Mouse (Mus musculus): ENCODE measurements around the gene Gm49388.
A peak's percentile ranks its signal among the peaks of the same experiment; 100 is the strongest.

Gene Gm49388

DNA sequence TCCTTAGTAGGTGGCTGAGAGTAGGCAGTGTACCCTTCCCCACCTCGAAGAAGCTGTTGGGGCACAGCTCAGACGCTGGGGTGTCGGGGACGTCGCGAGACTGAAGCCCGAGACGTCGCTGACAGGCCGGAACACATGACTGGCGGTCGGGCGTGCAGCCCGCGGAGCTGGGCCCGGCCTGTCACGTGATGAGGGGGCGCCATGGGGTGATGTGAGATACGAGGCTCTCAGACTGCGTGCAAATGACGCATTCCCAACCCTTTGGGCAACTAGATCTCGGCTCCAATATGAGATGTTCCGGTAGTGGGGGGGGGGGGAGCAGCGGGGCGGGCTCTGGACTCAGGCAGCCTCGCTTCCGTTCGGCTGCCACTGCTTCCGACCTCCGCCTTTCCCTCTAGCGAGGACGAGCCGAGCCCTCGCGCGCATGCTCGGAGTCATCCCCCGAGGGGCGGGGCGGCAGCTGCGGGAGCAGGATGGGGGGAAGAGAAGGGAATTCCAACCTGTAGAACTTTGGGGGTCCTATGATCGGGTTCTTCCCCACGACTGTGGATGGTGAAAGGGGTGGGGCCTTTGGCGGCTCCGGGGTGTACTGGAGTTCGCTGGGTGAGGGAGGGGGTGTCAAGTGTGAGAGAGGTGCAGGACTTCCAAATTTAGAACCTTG is 56.1 kb downstream of the Gm49388 start:
- peak; percentile 75 for DNase-seq (ENCODE audit: low spot score)

DNA sequence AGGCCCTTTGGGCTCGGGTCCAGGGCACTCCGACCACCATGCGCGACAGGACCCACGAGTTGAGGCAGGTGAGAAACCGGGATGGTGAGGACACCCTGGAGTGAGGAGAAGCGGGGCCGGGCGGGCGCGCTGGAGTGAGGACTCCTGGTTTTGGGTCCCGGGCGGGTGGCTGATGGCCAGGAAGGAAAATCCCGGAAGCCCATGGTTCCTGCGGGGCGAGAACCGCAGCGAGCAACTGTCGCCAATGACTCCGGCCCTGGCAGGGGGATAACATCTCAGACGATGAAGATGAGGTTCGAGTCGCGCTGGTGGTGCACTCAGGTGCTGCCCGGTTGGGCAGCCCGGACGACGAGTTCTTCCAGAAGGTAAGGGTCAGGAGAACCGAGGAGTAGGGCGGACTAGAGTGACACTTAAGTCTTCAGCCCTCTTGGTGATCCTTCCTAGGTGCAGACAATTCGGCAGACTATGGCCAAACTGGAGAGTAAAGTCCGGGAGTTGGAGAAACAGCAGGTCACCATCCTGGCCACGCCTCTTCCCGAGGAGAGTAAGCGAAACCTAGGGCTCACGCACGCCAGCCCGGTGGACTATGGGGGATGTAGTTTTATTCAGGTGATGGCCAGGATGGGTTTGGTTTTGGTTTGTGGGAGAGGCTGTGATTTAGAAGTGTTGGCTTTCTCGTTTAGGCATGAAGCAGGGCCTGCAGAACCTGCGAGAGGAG is 56.8 kb downstream of the Gm49388 start:
- DNase-seq (ENCODE audit: low spot score), result peak; percentile 52

DNA sequence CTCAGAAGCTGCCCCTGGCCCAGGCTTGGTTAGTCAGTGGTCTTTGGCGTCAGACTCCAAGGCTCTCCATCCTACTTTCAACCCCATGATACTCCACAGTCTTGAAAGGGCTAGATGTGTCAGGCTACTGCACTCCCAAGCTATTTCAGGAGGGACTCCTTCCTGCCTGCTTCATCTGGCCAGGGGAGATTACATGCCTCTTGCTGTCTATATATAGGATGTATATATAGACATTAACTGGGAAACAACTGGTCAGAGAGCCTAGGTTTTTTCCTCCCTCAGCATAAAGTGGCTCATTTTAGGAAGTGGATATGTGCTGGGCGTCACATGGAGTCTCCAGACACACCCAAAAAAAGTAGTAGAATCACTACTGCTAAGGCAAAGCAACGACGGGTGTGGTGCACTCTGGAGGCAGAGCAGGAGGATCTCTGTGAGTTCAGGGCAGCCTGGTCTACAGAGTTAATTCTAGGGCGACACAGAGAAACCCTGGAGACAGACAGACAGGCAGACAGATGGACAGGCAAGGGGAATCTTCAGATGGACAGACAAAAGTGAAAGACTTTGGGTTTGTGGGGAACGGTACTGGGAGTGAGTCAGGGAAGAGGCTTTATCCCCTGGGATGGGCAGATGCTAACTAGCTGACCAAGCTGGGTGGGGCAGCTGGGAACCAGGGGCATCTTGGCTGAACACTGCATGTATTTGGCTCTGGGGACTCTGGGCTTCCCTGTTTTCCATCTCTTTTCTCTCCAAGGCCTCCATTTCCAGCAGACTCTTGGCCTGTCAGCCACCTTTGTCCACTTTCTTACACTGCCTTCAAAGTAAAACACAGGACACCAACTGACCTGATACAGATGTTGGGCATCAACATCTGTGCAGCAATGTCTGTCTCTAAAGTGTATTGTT is 64.8 kb downstream of the Gm49388 start:
- no peak for DNase-seq (ENCODE audit: low spot score)

DNA sequence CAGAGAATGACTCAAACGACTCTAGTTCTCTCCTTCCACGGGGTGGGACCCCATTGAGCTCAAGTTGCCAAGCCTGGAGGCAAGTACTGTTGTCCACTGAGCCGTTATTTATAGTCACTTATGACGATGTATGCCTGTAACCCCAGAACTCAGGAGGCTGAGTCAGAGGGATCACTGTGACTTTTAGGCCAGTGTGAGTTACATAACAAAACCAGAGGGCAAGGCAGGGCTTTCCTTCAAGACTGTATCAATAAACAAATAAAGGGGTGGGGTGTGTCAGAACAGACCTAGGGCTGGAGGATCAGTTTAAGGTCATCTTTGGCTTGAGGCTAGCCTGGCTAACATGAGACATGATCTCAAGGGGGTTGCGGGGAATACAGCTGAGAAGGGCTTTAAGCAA is 65.5 kb downstream of the Gm49388 start:
- no peak for DNase-seq (ENCODE audit: low spot score)

Measured in ovary, postnatal 10 days (tissue).